Mouse (Mus musculus): ENCODE measurements around the gene Hist1h4c.

- TF ChIP-seq CTCF (IDR thresholded peaks at IDR 0.05; ENCODE audit: low read depth, low read length) (no peak), POLR2A (IDR thresholded peaks at IDR 0.05; ENCODE audit: borderline replicate concordance, low read depth, low read length) (no peak)
These were observed 4.3 kb downstream of the Hist1h4c start for GRCm38 (mm10) chr13:23693856-23694440.

Data from bone marrow macrophage, adult 2 months (primary cell).